8 mouse cellular contexts compared by ENCODE assay signal in genomic region chr9:68302232-68302925, GRCm38 (mm10).
DNase-seq lines count a peak whose midpoint lies in the region; ATAC-seq and TF ChIP-seq lines count a peak whose summit lies in the region.

No protein-coding gene starts in this region.

- H3K4me3 ChIP-seq in liver, postnatal 0 days (ENCODE audit: low read depth, low read length): no peak overlapping the region
- H3K4me3 ChIP-seq in embryonic facial prominence, embryonic 14.5 days (ENCODE audit: low read depth, low read length): no peak overlapping the region
- no peak overlapping the region for H3K4me3 ChIP-seq in heart, embryonic 15.5 days
- no peak overlapping the region for H3K4me3 ChIP-seq in limb, embryonic 15.5 days
- H3K4me3 ChIP-seq in forebrain, embryonic 12.5 days (replicated peaks): no peak overlapping the region
- H3K4me3 ChIP-seq in forebrain, embryonic 13.5 days: no peak overlapping the region

- no peak overlapping the region for H3K9ac ChIP-seq in liver, postnatal 0 days (replicated peaks)
- no peak overlapping the region for H3K9ac ChIP-seq in embryonic facial prominence, embryonic 14.5 days (ENCODE audit: low read depth, low read length)
- no peak overlapping the region for H3K9ac ChIP-seq in heart, embryonic 15.5 days
- no peak overlapping the region for H3K9ac ChIP-seq in limb, embryonic 15.5 days
- no peak overlapping the region for H3K9ac ChIP-seq in forebrain, embryonic 12.5 days
- H3K9ac ChIP-seq in forebrain, embryonic 13.5 days: no peak overlapping the region

- ATAC-seq in liver, postnatal 0 days: no peak
- ATAC-seq in embryonic facial prominence, embryonic 14.5 days (ENCODE audit: low read depth): no peak; the same call in 1 of the 2 replicates
- ATAC-seq in heart, embryonic 15.5 days (replicated peaks; ENCODE audit: insufficient number of reproducible peaks, insufficient read depth, low FRiP score, low read depth): peak; percentile 85; the same call in 1 of the 2 replicates
- ATAC-seq in limb, embryonic 15.5 days (ENCODE audit: insufficient number of reproducible peaks, low FRiP score, low TSS enrichment, low read depth): no peak
- no peak for ATAC-seq in forebrain, embryonic 12.5 days (ENCODE audit: low FRiP score)
- no peak for ATAC-seq in forebrain, embryonic 13.5 days

- no peak for TF ChIP-seq EP300 in liver, postnatal 0 days (IDR thresholded peaks at IDR 0.05; ENCODE audit: low read depth)

- peak; percentile 28 for DNase-seq in liver
- DNase-seq in liver, postnatal 0 days: no peak
- DNase-seq in embryonic facial prominence, embryonic 14.5 days (ENCODE audit: low spot score): peak; percentile 75
- no peak for DNase-seq in layer of hippocampus, adult 9-11 months

- H3K4me2 ChIP-seq in liver, postnatal 0 days (ENCODE audit: low read depth, low read length): no peak overlapping the region
- H3K4me2 ChIP-seq in embryonic facial prominence, embryonic 14.5 days (ENCODE audit: low read depth, low read length): no peak overlapping the region
- no peak overlapping the region for H3K4me2 ChIP-seq in heart, embryonic 15.5 days
- H3K4me2 ChIP-seq in limb, embryonic 15.5 days: no peak overlapping the region
- no peak overlapping the region for H3K4me2 ChIP-seq in forebrain, embryonic 12.5 days
- no peak overlapping the region for H3K4me2 ChIP-seq in forebrain, embryonic 13.5 days

- H3K27ac ChIP-seq in liver, postnatal 0 days (ENCODE audit: low read depth): no peak overlapping the region
- peak overlapping the region; percentile 76 for H3K27ac ChIP-seq in embryonic facial prominence, embryonic 14.5 days (replicated peaks; ENCODE audit: low read depth, low read length)
- H3K27ac ChIP-seq in heart, embryonic 15.5 days: peak overlapping the region; percentile 87
- H3K27ac ChIP-seq in limb, embryonic 15.5 days: peak overlapping the region; percentile 13; the same call in 1 of the 2 replicates
- no peak overlapping the region for H3K27ac ChIP-seq in forebrain, embryonic 12.5 days
- no peak overlapping the region for H3K27ac ChIP-seq in forebrain, embryonic 13.5 days

- no peak for TF ChIP-seq CTCF in liver, postnatal 0 days (IDR thresholded peaks at IDR 0.05; ENCODE audit: low read depth)

- no peaks in the 10 kb centered on the region for H3K36me3 ChIP-seq in liver, postnatal 0 days (replicated peaks; ENCODE audit: insufficient read depth, low read length)
- H3K36me3 ChIP-seq in embryonic facial prominence, embryonic 14.5 days (ENCODE audit: control insufficient read depth, insufficient read depth, low read length): no peaks in the 10 kb centered on the region
- no peaks in the 10 kb centered on the region for H3K36me3 ChIP-seq in heart, embryonic 15.5 days
- no peaks in the 10 kb centered on the region for H3K36me3 ChIP-seq in limb, embryonic 15.5 days
- H3K36me3 ChIP-seq in forebrain, embryonic 12.5 days (replicated peaks): no peaks in the 10 kb centered on the region
- H3K36me3 ChIP-seq in forebrain, embryonic 13.5 days (ENCODE audit: poor library complexity, severe bottlenecking): no peaks in the 10 kb centered on the region

- 60% methylated on average over 7 of the region's 7 CpGs for WGBS in liver, postnatal 0 days (ENCODE audit: insufficient replicate concordance)
- WGBS in embryonic facial prominence, embryonic 14.5 days: 48% methylated on average over 7 of the region's 7 CpGs
- 14% methylated on average over 7 of the region's 7 CpGs for WGBS in heart, embryonic 15.5 days
- WGBS in limb, embryonic 15.5 days: 57% methylated on average over 7 of the region's 7 CpGs
- 85% methylated on average over 7 of the region's 7 CpGs for WGBS in forebrain, embryonic 12.5 days
- WGBS in forebrain, embryonic 13.5 days: 82% methylated on average over 7 of the region's 7 CpGs

- H3K4me1 ChIP-seq in liver, postnatal 0 days (ENCODE audit: insufficient read depth): no peaks in the 10 kb centered on the region
- H3K4me1 ChIP-seq in embryonic facial prominence, embryonic 14.5 days (ENCODE audit: control insufficient read depth, insufficient read depth, low read length): peaks cover 5% of the 10 kb centered on the region
- peaks cover 17% of the 10 kb centered on the region for H3K4me1 ChIP-seq in heart, embryonic 15.5 days (replicated peaks)
- no peaks in the 10 kb centered on the region for H3K4me1 ChIP-seq in limb, embryonic 15.5 days
- H3K4me1 ChIP-seq in forebrain, embryonic 12.5 days: no peaks in the 10 kb centered on the region
- no peaks in the 10 kb centered on the region for H3K4me1 ChIP-seq in forebrain, embryonic 13.5 days

- H3K9me3 ChIP-seq in liver, postnatal 0 days (ENCODE audit: low read length): no peaks in the 10 kb centered on the region
- peaks cover 6% of the 10 kb centered on the region; the same call in 1 of the 2 replicates for H3K9me3 ChIP-seq in embryonic facial prominence, embryonic 14.5 days (ENCODE audit: control insufficient read depth, low read length)
- no peaks in the 10 kb centered on the region for H3K9me3 ChIP-seq in heart, embryonic 15.5 days (replicated peaks)
- no peaks in the 10 kb centered on the region for H3K9me3 ChIP-seq in limb, embryonic 15.5 days
- H3K9me3 ChIP-seq in forebrain, embryonic 12.5 days: no peaks in the 10 kb centered on the region
- H3K9me3 ChIP-seq in forebrain, embryonic 13.5 days (replicated peaks): no peaks in the 10 kb centered on the region

- no peaks in the 10 kb centered on the region for H3K27me3 ChIP-seq in liver, postnatal 0 days (ENCODE audit: insufficient read depth, low read length)
- H3K27me3 ChIP-seq in embryonic facial prominence, embryonic 14.5 days (replicated peaks; ENCODE audit: control insufficient read depth, insufficient read depth, low read length): no peaks in the 10 kb centered on the region
- H3K27me3 ChIP-seq in heart, embryonic 15.5 days: no peaks in the 10 kb centered on the region
- H3K27me3 ChIP-seq in limb, embryonic 15.5 days: no peaks in the 10 kb centered on the region
- no peaks in the 10 kb centered on the region for H3K27me3 ChIP-seq in forebrain, embryonic 12.5 days
- H3K27me3 ChIP-seq in forebrain, embryonic 13.5 days: no peaks in the 10 kb centered on the region

Comparison
In these comparisons a context has a peak if more than half of its experiments do, and no peak if none do; other contexts are left out.
1. DNase-seq: peak in liver (single experiment) and embryonic facial prominence, embryonic 14.5 days (single experiment); none in liver, postnatal 0 days (single experiment) and layer of hippocampus, adult 9-11 months (single experiment).
2. H3K27ac ChIP-seq: peak in embryonic facial prominence, embryonic 14.5 days (single experiment), heart, embryonic 15.5 days (single experiment) and limb, embryonic 15.5 days (single experiment); none in liver, postnatal 0 days (single experiment), forebrain, embryonic 12.5 days (single experiment) and forebrain, embryonic 13.5 days (single experiment).